Mouse (Mus musculus): Measurements from ENCODE around the gene Fgf2.

Gene Fgf2

DNA sequence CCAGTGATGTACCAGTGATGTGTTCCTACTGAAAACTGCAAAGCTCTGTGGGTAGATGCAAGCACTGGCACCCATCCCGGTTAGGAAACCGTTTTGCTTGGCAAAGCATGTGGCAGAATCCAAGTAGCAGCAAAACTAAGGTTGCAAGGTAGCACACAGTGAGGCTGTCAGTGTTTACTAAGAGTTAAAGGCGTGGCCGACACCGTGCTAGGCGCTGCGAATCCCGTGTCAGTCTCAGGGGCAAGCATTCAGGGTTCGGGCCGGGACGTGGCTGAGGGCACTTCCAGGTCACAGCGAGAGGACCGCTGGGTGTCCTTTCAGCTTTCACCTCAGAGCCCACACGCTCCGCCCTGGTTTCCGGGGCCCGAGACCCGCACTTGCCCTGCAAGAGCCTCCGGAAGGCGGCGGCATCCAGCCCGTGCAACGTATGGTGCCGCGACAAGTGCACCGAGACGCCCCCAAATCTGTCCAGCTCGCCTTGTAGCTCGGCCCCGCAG is 70.9 kb downstream of the Fgf2 start:
- no peak for DNase-seq

DNA sequence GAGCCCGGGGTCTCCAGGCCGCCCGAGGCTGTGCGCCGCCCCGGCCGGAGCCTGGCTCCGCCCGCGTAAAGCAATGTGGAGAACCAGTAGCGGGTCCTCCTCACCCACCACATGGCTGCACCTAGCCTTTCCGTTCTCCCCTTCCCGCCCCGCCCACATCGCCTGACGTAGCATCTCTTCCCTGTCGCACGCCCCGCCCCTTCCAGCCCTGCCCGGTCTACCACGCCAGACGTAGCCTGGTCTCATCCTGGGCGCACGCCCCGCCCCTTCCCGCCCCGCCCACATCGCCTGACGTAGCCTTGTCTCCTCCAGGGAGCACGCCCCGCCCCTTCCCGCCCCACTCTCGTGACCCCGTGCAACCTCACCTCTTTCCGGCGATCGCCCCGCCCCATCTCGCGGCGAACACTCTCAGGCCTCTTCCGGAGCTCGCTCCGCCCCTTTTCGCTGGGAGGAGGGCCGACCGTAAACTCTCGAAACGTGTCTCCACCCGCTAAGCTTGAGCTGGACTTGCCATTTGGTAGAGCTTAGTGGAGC is 71.4 kb downstream of the Fgf2 start, which contains the start of gene Spata5:
Spata5 (plus strand) TSS at position 439 of the 534 bp plus-strand sequence.
- peak; percentile 98 for DNase-seq

DNA sequence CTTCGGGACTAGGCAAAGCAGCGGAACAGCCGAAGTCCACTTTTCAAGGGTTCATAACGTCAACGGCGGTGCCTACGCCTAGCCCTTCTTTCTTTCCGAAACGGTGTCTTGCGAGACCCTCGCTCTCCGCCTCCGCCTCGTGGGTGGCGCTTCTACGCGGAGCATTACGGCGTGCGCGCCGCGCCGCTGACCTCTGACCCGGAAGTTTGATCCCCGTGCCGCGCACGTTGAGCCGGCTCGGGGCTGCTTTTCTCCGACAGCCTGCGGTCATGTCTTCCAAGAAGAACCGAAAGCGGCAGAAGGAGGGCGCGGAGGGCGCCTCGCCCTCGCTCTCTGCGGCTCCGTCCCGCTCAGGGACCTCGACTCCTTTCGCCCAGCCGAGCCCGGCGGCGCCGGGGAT is 71.9 kb downstream of the Fgf2 start, which contains the start of gene Nudt6:
Nudt6 (minus strand) TSS at position 140 of the 400 bp plus-strand sequence.
- DNase-seq = peak; percentile 92

DNA sequence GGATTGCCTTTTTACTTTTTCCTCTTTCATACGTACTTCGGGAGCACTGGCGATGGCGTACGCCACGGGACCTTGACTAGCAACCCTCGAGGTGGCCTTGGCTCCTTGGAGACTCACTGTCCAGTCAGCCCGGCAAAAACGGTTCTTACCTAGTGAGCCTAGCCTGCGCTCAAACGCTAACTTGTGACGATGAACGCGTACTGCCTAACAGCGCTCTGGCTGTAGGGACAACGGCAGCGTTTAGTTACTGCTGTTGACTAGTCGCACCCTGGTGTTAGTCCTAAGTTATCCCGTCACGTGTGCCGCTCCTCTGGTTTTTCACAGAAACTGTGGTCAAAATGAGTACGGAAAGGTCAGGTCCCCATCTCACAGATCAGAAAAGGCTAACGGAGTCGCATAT is 72.5 kb downstream of the Fgf2 start:
- DNase-seq = no peak

DNA sequence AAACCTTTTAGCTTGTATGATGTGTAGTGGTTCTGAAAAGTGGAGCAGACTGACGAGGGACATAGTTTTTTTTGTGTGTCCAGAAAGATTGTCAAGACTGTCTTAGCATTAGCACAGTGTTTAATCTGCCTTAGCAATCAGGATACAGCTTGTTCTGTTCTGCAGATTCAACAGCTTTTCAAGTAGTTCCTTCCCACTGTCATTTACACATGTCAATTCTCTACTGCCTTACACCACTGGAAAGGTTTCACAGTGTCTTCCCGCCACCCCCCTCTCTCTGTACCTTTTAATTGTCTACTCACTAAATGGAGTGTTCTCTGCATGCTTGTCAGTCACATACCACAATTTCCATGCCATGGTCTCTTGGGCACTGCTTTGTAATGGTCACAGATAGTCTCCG is 73.0 kb downstream of the Fgf2 start:
- no peak for DNase-seq

DNA sequence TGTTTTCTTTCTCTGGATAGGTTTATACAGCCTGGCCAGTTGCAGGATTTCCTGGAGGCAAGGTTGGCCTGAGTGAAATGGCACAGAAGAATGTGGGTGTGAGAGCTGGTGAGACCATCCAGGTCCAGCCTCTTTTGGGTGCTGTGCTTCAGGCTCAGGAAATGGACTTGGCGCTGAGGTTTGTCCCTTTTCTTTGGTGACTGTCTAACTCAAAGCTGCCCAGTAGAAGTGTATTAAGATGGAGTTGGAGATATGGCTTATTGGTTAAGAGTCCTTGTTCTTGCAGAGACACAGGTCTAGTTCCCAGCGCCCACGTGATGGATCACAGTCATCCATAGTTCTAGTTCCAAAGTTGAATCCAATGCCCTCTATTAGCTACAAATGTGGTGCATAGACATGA is 77.9 kb downstream of the Fgf2 start:
- no peak for DNase-seq

DNA sequence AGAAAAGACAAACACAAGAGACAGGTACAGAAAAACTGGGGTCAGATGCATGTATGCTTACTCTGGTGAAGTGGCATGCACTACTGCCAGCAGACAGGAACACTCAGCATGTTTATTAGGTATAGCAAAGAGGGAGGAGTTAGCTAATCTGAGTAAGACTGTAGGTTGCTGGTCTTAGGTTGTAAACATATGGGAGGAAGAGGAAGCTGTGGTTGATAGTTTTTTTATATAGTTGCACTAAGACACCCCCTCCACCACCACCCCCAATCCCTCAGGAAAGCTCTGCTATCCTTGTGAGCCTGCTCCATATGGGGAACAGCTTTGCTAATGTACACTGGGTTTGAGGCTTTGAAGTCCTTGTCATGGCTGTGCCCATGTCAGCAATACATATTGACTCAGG is 82.2 kb downstream of the Fgf2 start:
- DNase-seq = no peak

DNA sequence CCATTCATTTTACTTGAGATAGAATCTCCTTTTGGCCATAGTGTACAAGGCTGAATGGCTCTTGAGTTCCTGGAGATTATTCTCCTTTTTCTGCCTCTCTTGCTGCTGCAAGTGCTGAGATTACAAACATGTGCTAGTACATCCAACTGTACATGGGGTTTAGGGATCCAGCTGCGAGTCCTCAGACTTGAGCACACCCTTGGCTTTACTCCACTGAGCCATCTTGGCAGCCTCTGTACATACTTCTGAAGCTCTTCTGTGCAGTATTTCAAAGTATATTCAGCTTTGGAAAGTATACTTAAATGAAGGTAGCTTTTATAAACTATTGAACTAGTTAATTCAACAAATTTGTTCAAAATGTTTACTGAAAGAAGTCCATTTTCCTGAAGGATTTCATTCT is 91.6 kb downstream of the Fgf2 start:
- DNase-seq = no peak

DNA sequence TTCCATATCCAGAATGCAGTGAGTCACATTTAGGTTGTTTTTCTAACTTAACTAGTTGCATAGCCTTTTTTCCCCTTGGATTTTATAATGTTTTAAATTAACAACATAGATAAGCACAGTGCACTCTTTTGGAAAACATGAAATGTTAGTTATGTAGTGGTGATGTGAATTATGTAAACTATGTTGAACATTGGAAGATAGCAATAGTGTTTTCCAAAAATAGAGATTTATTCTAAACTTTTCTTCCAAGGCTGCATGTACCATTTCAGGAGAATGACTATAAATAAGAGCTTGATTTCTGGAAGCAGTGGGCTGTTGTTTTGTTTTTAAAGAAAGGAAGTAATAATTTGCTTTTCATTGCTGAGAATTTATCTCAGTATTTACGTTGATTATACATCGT is 95.3 kb downstream of the Fgf2 start:
- DNase-seq = no peak

DNA sequence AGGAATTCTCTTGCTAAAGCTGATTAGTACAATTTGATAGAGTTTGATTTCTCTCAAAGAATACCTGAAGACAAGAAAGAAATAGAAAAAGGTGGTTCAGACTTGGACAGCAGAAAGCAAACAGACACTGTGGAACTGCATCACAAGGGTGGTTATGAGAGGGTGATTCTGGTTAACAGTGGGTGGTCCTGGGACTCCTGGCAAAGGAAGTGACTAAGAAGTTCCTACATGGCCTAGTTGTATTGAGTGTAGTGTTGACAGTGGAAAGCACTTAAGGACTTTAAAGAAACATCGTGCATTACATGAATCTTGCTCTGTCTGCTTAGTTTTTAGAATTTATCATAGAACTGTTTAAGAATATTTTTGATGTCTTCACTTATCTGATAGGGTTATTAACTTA is 107.8 kb downstream of the Fgf2 start:
- no peak for DNase-seq
